Mouse (Mus musculus) frontal cortex, postnatal 25 days (tissue): ENCODE measurements around the gene Usp53.

Experiments used
- DNase-seq, 2 experiments: peaks; one replicate each; pipeline ENCODE4 v3.0.0; 2022; ENCODE audit warnings: low spot score in 2 of 2

Gene Usp53

GRCm38 (mm10) chr3:122984249-122985182 lies at the start of gene Usp53:
Gene Usp53 (minus strand): TSS chr3:122984510.
- peak; percentile 83 to 89 for DNase-seq

- no peak for DNase-seq
Observed at GRCm38 (mm10) chr3:123033804-123034203, 49.5 kb upstream of the Usp53 start.

GRCm38 (mm10) chr3:123025634-123026033 lies 41.3 kb upstream of the Usp53 start:
- DNase-seq = no peak

- no peak for DNase-seq
Observed at GRCm38 (mm10) chr3:123024496-123025234, 40.4 kb upstream of the Usp53 start.

- no peak for DNase-seq
Observed at GRCm38 (mm10) chr3:123018792-123019191, 34.5 kb upstream of the Usp53 start.

GRCm38 (mm10) chr3:123013476-123013875 lies 29.2 kb upstream of the Usp53 start:
- no peak for DNase-seq

- DNase-seq = no peak
Observed at GRCm38 (mm10) chr3:123009417-123009816, 25.1 kb upstream of the Usp53 start.

GRCm38 (mm10) chr3:123007386-123007785 lies 23.1 kb upstream of the Usp53 start:
- no peak for DNase-seq

GRCm38 (mm10) chr3:123001053-123001452 lies 16.7 kb upstream of the Usp53 start:
- DNase-seq = no peak

- no peak for DNase-seq
Observed at GRCm38 (mm10) chr3:122998511-122998910, 14.2 kb upstream of the Usp53 start.

- no peak for DNase-seq
Observed at GRCm38 (mm10) chr3:122996968-122997367, 12.7 kb upstream of the Usp53 start.

- DNase-seq = no peak
Observed at GRCm38 (mm10) chr3:122986906-122987305, 2.6 kb upstream of the Usp53 start.

GRCm38 (mm10) chr3:122986386-122986785 lies 2.1 kb upstream of the Usp53 start:
- DNase-seq = no peak

- DNase-seq = no peak
Observed at GRCm38 (mm10) chr3:122985183-122985944, 1.1 kb upstream of the Usp53 start.

- DNase-seq = no peak
Observed at GRCm38 (mm10) chr3:122983849-122984248, 461 bp downstream of the Usp53 start.

- no peak for DNase-seq
Observed at GRCm38 (mm10) chr3:122975964-122976363, 8.3 kb downstream of the Usp53 start.

- DNase-seq = no peak
Observed at GRCm38 (mm10) chr3:122975363-122975762, 8.9 kb downstream of the Usp53 start.

GRCm38 (mm10) chr3:122974833-122975232 lies 9.5 kb downstream of the Usp53 start:
- no peak for DNase-seq

- no peak for DNase-seq
Observed at GRCm38 (mm10) chr3:122972126-122972822, 12.0 kb downstream of the Usp53 start.

- DNase-seq = no peak
Observed at GRCm38 (mm10) chr3:122968391-122968790, 15.9 kb downstream of the Usp53 start.

GRCm38 (mm10) chr3:122964301-122964700 lies 20.0 kb downstream of the Usp53 start:
- no peak for DNase-seq
